Mouse (Mus musculus): ENCODE measurements around the gene Pdzd7. TPM values are rescaled to one million over a fixed set of nuclear protein-coding genes. Genes with fewer than 3 reads are reported as not detected.

Gene Pdzd7
- polyA plus RNA-seq, 1 experiment from 2014 or later, result not detected

DNA sequence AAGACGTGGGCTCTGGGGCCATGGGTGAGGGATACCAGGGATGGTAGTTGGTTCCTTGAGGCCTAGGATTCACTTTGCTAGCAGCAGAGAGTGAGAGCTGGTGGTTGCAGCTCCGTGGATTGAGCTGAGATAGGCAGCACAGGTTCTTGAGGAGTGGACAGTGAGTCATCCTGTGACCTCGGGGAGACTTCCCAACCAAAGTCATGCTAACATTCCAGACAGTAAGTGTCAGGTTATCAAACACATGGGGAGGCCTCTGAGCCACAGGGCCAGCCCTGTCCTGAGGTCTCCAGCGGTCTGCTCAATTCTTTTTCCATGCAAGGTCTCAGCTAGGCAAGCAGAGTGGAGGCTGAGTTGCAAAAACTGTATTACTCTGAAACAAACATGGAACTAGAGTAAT, 34.9 kb downstream of the Pdzd7 start:
- Histone ChIP-seq H3K9me3 (ENCODE audit: low read length) (no peaks in the 10 kb centered on the region), H3K4me2 (ENCODE audit: low read depth, low read length) (no peak overlapping the region), H3K4me1 (ENCODE audit: insufficient read depth) (peaks cover 36% of the 10 kb centered on the region), H3K27ac (ENCODE audit: low read depth) (no peak overlapping the region), H3K27me3 (ENCODE audit: insufficient read depth, low read length) (no peaks in the 10 kb centered on the region), H3K36me3 (replicated peaks; ENCODE audit: insufficient read depth, low read length) (peaks cover 25% of the 10 kb centered on the region), H3K9ac (replicated peaks) (no peak overlapping the region), H3K4me3 (ENCODE audit: low read depth, low read length) (no peak overlapping the region)
- no peak for TF ChIP-seq CTCF (IDR thresholded peaks at IDR 0.05; ENCODE audit: low read depth)
- TF ChIP-seq EP300 (IDR thresholded peaks at IDR 0.05; ENCODE audit: low read depth), result no peak
- ATAC-seq (no peak), DNase-seq (no peak)
- 76% methylated on average over 4 of the region's 4 CpGs for WGBS (ENCODE audit: insufficient replicate concordance)

- DNase-seq, result peak; percentile 65
- ATAC-seq, result no peak
- peaks cover 35% of the 10 kb centered on the region for H3K36me3 ChIP-seq (replicated peaks; ENCODE audit: insufficient read depth, low read length)
- H3K9ac ChIP-seq (replicated peaks), result peak overlapping the region; percentile 92
- no peaks in the 10 kb centered on the region for H3K27me3 ChIP-seq (ENCODE audit: insufficient read depth, low read length)
- H3K27ac ChIP-seq (ENCODE audit: low read depth), result peak overlapping the region; percentile 66
- H3K4me3 ChIP-seq (ENCODE audit: low read depth, low read length), result peak overlapping the region; percentile 95
- TF ChIP-seq EP300 (IDR thresholded peaks at IDR 0.05; ENCODE audit: low read depth), result no peak
- TF ChIP-seq CTCF (IDR thresholded peaks at IDR 0.05; ENCODE audit: low read depth), result no peak
- peaks cover 20% of the 10 kb centered on the region for H3K4me1 ChIP-seq (ENCODE audit: insufficient read depth)
- peak overlapping the region; percentile 88 for H3K4me2 ChIP-seq (ENCODE audit: low read depth, low read length)
- 59% methylated on average over 20 of the region's 20 CpGs for WGBS (ENCODE audit: insufficient replicate concordance)
- H3K9me3 ChIP-seq (ENCODE audit: low read length), result no peaks in the 10 kb centered on the region
These were observed 37.9 kb downstream of the Pdzd7 start for GRCm38 (mm10) chr19:45007425-45008191.

DNA sequence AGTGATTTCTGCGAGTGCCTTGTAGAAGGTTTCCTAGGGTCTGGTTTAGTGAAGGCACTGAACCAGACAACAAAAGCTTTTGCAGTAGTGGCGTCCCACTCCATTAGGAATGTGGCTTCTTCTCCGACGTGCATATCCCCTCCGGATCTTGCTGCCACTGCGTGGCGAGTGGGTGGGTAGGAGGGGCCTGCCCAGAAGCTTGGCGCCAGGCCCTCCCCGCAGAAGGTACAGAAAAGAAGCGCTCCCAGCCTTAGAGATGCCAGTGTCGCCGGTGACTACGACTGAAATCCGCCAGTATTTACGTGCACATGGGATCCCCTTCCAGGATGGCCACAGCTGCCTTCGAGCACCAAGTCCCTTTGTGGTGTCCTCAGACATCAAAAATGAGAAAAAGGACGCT, 38.5 kb downstream of the Pdzd7 start:
- no peak for ATAC-seq
- Histone ChIP-seq H3K9me3 (ENCODE audit: low read length) (no peaks in the 10 kb centered on the region), H3K4me2 (ENCODE audit: low read depth, low read length) (peak overlapping the region; percentile 88), H3K27ac (ENCODE audit: low read depth) (peak overlapping the region; percentile 66), H3K4me3 (ENCODE audit: low read depth, low read length) (peak overlapping the region; percentile 95), H3K9ac (replicated peaks) (peak overlapping the region; percentile 92), H3K4me1 (ENCODE audit: insufficient read depth) (peaks cover 20% of the 10 kb centered on the region), H3K27me3 (ENCODE audit: insufficient read depth, low read length) (no peaks in the 10 kb centered on the region), H3K36me3 (replicated peaks; ENCODE audit: insufficient read depth, low read length) (peaks cover 30% of the 10 kb centered on the region)
- peak; percentile 22 for DNase-seq
- WGBS (ENCODE audit: insufficient replicate concordance), result 29% methylated on average over 17 of the region's 17 CpGs
- TF ChIP-seq EP300 (IDR thresholded peaks at IDR 0.05; ENCODE audit: low read depth) (no peak), CTCF (IDR thresholded peaks at IDR 0.05; ENCODE audit: low read depth) (no peak)

GRCm38 (mm10) chr19:45005957-45006712, 39.4 kb downstream of the Pdzd7 start, which contains the start of gene Mrpl43:
TSS of gene Mrpl43 (minus strand) at chr19:45006442.
- DNase-seq, result peak; percentile 98
- Histone ChIP-seq H3K4me1 (ENCODE audit: insufficient read depth) (peaks cover 20% of the 10 kb centered on the region), H3K27me3 (ENCODE audit: insufficient read depth, low read length) (no peaks in the 10 kb centered on the region), H3K4me2 (ENCODE audit: low read depth, low read length) (peak within 1 kb of the TSS; percentile 88), H3K27ac (ENCODE audit: low read depth) (peak within 1 kb of the TSS; percentile 87), H3K4me3 (ENCODE audit: low read depth, low read length) (peak within 1 kb of the TSS; percentile 95), H3K36me3 (replicated peaks; ENCODE audit: insufficient read depth, low read length) (peaks cover 22% of the 10 kb centered on the region), H3K9ac (replicated peaks) (peak within 1 kb of the TSS; percentile 92), H3K9me3 (ENCODE audit: low read length) (no peaks in the 10 kb centered on the region)
- peak; percentile 91 for ATAC-seq
- under 1% methylated on average over 81 of the region's 82 CpGs for WGBS (ENCODE audit: insufficient replicate concordance)
- TF ChIP-seq CTCF (IDR thresholded peaks at IDR 0.05; ENCODE audit: low read depth) (no peak), EP300 (IDR thresholded peaks at IDR 0.05; ENCODE audit: low read depth) (0 out of 2 replicates have a peak, but pooled peaks have one; percentile 33)

DNA sequence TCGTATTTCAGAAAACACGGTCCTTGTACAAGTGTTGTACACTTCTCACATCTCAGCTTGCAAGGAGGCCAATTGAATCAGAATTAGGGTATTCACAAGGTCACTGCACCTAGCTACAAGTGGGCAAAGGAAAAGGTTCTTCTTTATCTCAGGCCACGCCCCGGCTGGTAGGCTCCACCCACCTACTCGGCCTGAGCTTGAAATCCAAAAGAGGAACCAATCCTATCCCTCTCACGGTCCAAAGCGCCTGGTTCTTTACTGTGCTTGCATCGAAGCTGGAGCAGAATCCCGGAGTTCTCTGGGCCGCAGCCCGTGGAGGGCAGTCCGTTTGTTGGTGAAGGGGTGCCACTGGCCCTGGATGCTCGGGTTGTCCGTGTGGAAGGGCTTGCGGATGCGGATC, 40.1 kb downstream of the Pdzd7 start, which contains the start of gene Twnk:
TSS of gene Twnk (plus strand) at position 220 of the 400 bp plus-strand sequence.
- DNase-seq (peak; percentile 88), ATAC-seq (peak; percentile 14; the same call in 1 of the 2 replicates)
- Histone ChIP-seq H3K36me3 (replicated peaks; ENCODE audit: insufficient read depth, low read length) (peaks cover 22% of the 10 kb centered on the region), H3K4me3 (ENCODE audit: low read depth, low read length) (peak within 1 kb of the TSS; percentile 95), H3K9ac (replicated peaks) (peak within 1 kb of the TSS; percentile 92), H3K9me3 (ENCODE audit: low read length) (no peaks in the 10 kb centered on the region), H3K4me1 (ENCODE audit: insufficient read depth) (peaks cover 20% of the 10 kb centered on the region), H3K4me2 (ENCODE audit: low read depth, low read length) (peak within 1 kb of the TSS; percentile 88), H3K27me3 (ENCODE audit: insufficient read depth, low read length) (no peaks in the 10 kb centered on the region), H3K27ac (ENCODE audit: low read depth) (peak within 1 kb of the TSS; percentile 87)
- 8% methylated on average over 16 of the region's 16 CpGs for WGBS (ENCODE audit: insufficient replicate concordance)
- TF ChIP-seq EP300 (IDR thresholded peaks at IDR 0.05; ENCODE audit: low read depth) (no peak), CTCF (IDR thresholded peaks at IDR 0.05; ENCODE audit: low read depth) (no peak)
